Mouse (Mus musculus): Measurements from ENCODE around the gene Cnr2. TPM values are rescaled to one million over a fixed set of nuclear protein-coding genes. Genes with fewer than 3 reads are reported as not detected.
A peak's percentile ranks its signal among the peaks of the same experiment; 100 is the strongest.

Gene Cnr2
- polyA plus RNA-seq, 1 experiment from 2014 or later = 0.08 TPM

- Histone ChIP-seq H3K9ac (replicated peaks) (peak overlapping the region; percentile 73), H3K36me3 (peaks cover 38% of the 10 kb centered on the region), H3K9me3 (no peaks in the 10 kb centered on the region), H3K4me2 (replicated peaks) (peak overlapping the region; percentile 94), H3K4me3 (peak overlapping the region; percentile 63), H3K27ac (replicated peaks) (peak overlapping the region; percentile 87), H3K4me1 (peaks cover 17% of the 10 kb centered on the region), H3K27me3 (no peaks in the 10 kb centered on the region)
- 7% methylated on average over 15 of the region's 15 CpGs for WGBS
- no peak; the same call in 1 of the 2 replicates for ATAC-seq (replicated peaks)
These were observed 67.8 kb downstream of the Cnr2 start for GRCm38 (mm10) chr4:135962946-135963345.

- H3K9me3 ChIP-seq = no peaks in the 10 kb centered on the region
- peak within 1 kb of the TSS; percentile 63 for H3K4me3 ChIP-seq
- H3K36me3 ChIP-seq = peaks cover 41% of the 10 kb centered on the region
- peak within 1 kb of the TSS; percentile 87 for H3K27ac ChIP-seq (replicated peaks)
- ATAC-seq (replicated peaks) = peak; percentile 93
- WGBS = under 1% methylated on average over 56 of the region's 56 CpGs
- peak within 1 kb of the TSS; percentile 73 for H3K9ac ChIP-seq (replicated peaks)
- H3K4me2 ChIP-seq (replicated peaks) = peak within 1 kb of the TSS; percentile 94
- H3K4me1 ChIP-seq = peaks cover 17% of the 10 kb centered on the region
- no peaks in the 10 kb centered on the region for H3K27me3 ChIP-seq
These were observed 68.4 kb downstream of the Cnr2 start, which contains the start of gene Gale for GRCm38 (mm10) chr4:135963457-135964193. Gene Gale (plus strand): TSS chr4:135963727.

GRCm38 (mm10) chr4:135964426-135964825 lies 69.2 kb downstream of the Cnr2 start:
- H3K27ac ChIP-seq (replicated peaks) = no peak overlapping the region
- H3K4me1 ChIP-seq = peaks cover 17% of the 10 kb centered on the region
- H3K27me3 ChIP-seq = no peaks in the 10 kb centered on the region
- peaks cover 43% of the 10 kb centered on the region for H3K36me3 ChIP-seq
- H3K9me3 ChIP-seq = no peaks in the 10 kb centered on the region
- peak overlapping the region; percentile 94 for H3K4me2 ChIP-seq (replicated peaks)
- peak overlapping the region; percentile 73 for H3K9ac ChIP-seq (replicated peaks)
- 0 out of 2 replicates have a peak, but pooled peaks have one; percentile 2 for ATAC-seq (replicated peaks)
- 3% methylated on average over 11 of the region's 12 CpGs for WGBS
- H3K4me3 ChIP-seq = peak overlapping the region; percentile 63

- peaks cover 50% of the 10 kb centered on the region for H3K36me3 ChIP-seq
- 89% methylated on average over 9 of the region's 9 CpGs for WGBS
- no peak overlapping the region for H3K27ac ChIP-seq (replicated peaks)
- H3K4me3 ChIP-seq = no peak overlapping the region
- H3K9me3 ChIP-seq = no peaks in the 10 kb centered on the region
- H3K4me2 ChIP-seq (replicated peaks) = no peak overlapping the region
- H3K9ac ChIP-seq (replicated peaks) = no peak overlapping the region
- H3K4me1 ChIP-seq = peaks cover 17% of the 10 kb centered on the region
- H3K27me3 ChIP-seq = no peaks in the 10 kb centered on the region
- no peak for ATAC-seq (replicated peaks)
These were observed 69.9 kb downstream of the Cnr2 start for GRCm38 (mm10) chr4:135965113-135965512.

GRCm38 (mm10) chr4:135966283-135966682 lies 71.1 kb downstream of the Cnr2 start:
- H3K4me2 ChIP-seq (replicated peaks) = no peak overlapping the region
- H3K27me3 ChIP-seq = no peaks in the 10 kb centered on the region
- H3K36me3 ChIP-seq = peaks cover 56% of the 10 kb centered on the region
- H3K27ac ChIP-seq (replicated peaks) = no peak overlapping the region
- no peak for ATAC-seq (replicated peaks)
- H3K4me1 ChIP-seq = peaks cover 25% of the 10 kb centered on the region
- no peak overlapping the region for H3K4me3 ChIP-seq
- no peak overlapping the region for H3K9ac ChIP-seq (replicated peaks)
- WGBS = 93% methylated on average over 16 of the region's 16 CpGs
- no peaks in the 10 kb centered on the region for H3K9me3 ChIP-seq

GRCm38 (mm10) chr4:135967086-135967760 lies 72.0 kb downstream of the Cnr2 start:
- Histone ChIP-seq H3K27me3 (no peaks in the 10 kb centered on the region), H3K4me1 (peaks cover 32% of the 10 kb centered on the region), H3K4me2 (replicated peaks) (no peak overlapping the region), H3K27ac (replicated peaks) (no peak overlapping the region), H3K9ac (replicated peaks) (no peak overlapping the region), H3K9me3 (no peaks in the 10 kb centered on the region), H3K4me3 (no peak overlapping the region), H3K36me3 (peaks cover 48% of the 10 kb centered on the region)
- WGBS = 83% methylated on average over 18 of the region's 18 CpGs
- no peak for ATAC-seq (replicated peaks)

- peaks cover 48% of the 10 kb centered on the region for H3K36me3 ChIP-seq
These were observed 73.2 kb downstream of the Cnr2 start for GRCm38 (mm10) chr4:135968271-135968869.

GRCm38 (mm10) chr4:135969070-135969750 lies 74.0 kb downstream of the Cnr2 start:
- Histone ChIP-seq H3K9me3 (no peaks in the 10 kb centered on the region), H3K27me3 (no peaks in the 10 kb centered on the region), H3K27ac (replicated peaks) (no peak overlapping the region), H3K4me1 (peaks cover 27% of the 10 kb centered on the region), H3K4me2 (replicated peaks) (no peak overlapping the region), H3K36me3 (peaks cover 48% of the 10 kb centered on the region), H3K9ac (replicated peaks) (no peak overlapping the region), H3K4me3 (no peak overlapping the region)
- ATAC-seq (replicated peaks) = no peak
- WGBS = 91% methylated on average over 13 of the region's 13 CpGs

More at GRCm38 (mm10) chr4:135968271-135968869, 73.2 kb downstream of the Cnr2 start:
- H3K4me1 ChIP-seq = peaks cover 30% of the 10 kb centered on the region
- ATAC-seq (replicated peaks) = no peak
- H3K4me2 ChIP-seq (replicated peaks) = no peak overlapping the region
- H3K27me3 ChIP-seq = no peaks in the 10 kb centered on the region
- H3K9me3 ChIP-seq = no peaks in the 10 kb centered on the region
- H3K27ac ChIP-seq (replicated peaks) = no peak overlapping the region
- H3K9ac ChIP-seq (replicated peaks) = no peak overlapping the region
- no peak overlapping the region for H3K4me3 ChIP-seq
- WGBS = 78% methylated on average over 19 of the region's 19 CpGs

Other genes with a start within 250 kb of the Cnr2 start
- gene Ifnlr1, start 209.1 kb upstream of the Cnr2 start, polyA plus RNA-seq (2015; fragmentation: Nextera tagmentation; extraction: Ambion mirVana) = 0.23 and 0.24 TPM in 2 replicates
- not detected in 2 replicates for gene Il22ra1, start 167.2 kb upstream of the Cnr2 start, polyA plus RNA-seq (2015; fragmentation: Nextera tagmentation; extraction: Ambion mirVana)
- gene Myom3, start 135.7 kb upstream of the Cnr2 start, polyA plus RNA-seq (2015; fragmentation: Nextera tagmentation; extraction: Ambion mirVana) = 0.09 and 0.36 TPM in 2 replicates
- gene Srsf10, start 39.6 kb upstream of the Cnr2 start, polyA plus RNA-seq (2015; fragmentation: Nextera tagmentation; extraction: Ambion mirVana) = 257 and 272 TPM in 2 replicates
- gene Pnrc2, start 21.5 kb upstream of the Cnr2 start, polyA plus RNA-seq (2015; fragmentation: Nextera tagmentation; extraction: Ambion mirVana) = 131 and 134 TPM in 2 replicates
- gene Fuca1, start 25.3 kb downstream of the Cnr2 start, polyA plus RNA-seq (2015; fragmentation: Nextera tagmentation; extraction: Ambion mirVana) = 50.9 and 56.7 TPM in 2 replicates
- gene Hmgcl, start 51.1 kb downstream of the Cnr2 start, polyA plus RNA-seq (2015; fragmentation: Nextera tagmentation; extraction: Ambion mirVana) = 61.3 and 66.6 TPM in 2 replicates
- gene Gale, start 68.3 kb downstream of the Cnr2 start, polyA plus RNA-seq (2015; fragmentation: Nextera tagmentation; extraction: Ambion mirVana) = 35.2 and 35.6 TPM in 2 replicates
- gene Lypla2, start 77.2 kb downstream of the Cnr2 start, polyA plus RNA-seq (2015; fragmentation: Nextera tagmentation; extraction: Ambion mirVana) = 180 and 188 TPM in 2 replicates
- gene Pithd1, start 91.9 kb downstream of the Cnr2 start, polyA plus RNA-seq (2015; fragmentation: Nextera tagmentation; extraction: Ambion mirVana) = 52.1 and 55.3 TPM in 2 replicates
- 30.5 and 32.6 TPM in 2 replicates for gene Eloa, start 126.4 kb downstream of the Cnr2 start, polyA plus RNA-seq (2015; fragmentation: Nextera tagmentation; extraction: Ambion mirVana)
- 302 and 341 TPM in 2 replicates for gene Rpl11, start 158.0 kb downstream of the Cnr2 start, polyA plus RNA-seq (2015; fragmentation: Nextera tagmentation; extraction: Ambion mirVana)
- gene Id3, start 248.1 kb downstream of the Cnr2 start, polyA plus RNA-seq (2015; fragmentation: Nextera tagmentation; extraction: Ambion mirVana) = 87.3 and 98.1 TPM in 2 replicates

Data from forebrain, embryonic 15.5 days (tissue).